Mouse (Mus musculus) megakaryocyte, embryonic 14.5 days (primary cell): Measurements from ENCODE around the gene Slc25a34.

ENCODE experiments used
- FLI1 ChIP-seq: IDR thresholded peaks from 2 replicates; pipeline ENCODE4 v1.6.1; 2012; ENCODE audit warnings: low read length, inconsistent platforms, mixed read lengths
- GATA1 ChIP-seq: IDR thresholded peaks from 3 replicates; pipeline ENCODE4 v1.6.1; 2012; ENCODE audit warnings: mixed read lengths, low read length, inconsistent platforms, borderline replicate concordance

GRCm38 (mm10) chr4:141660884-141661283 is 37.3 kb upstream of the Slc25a34 start:
- TF ChIP-seq GATA1 (no peak), FLI1 (no peak)
